Mouse (Mus musculus) kidney, postnatal 0 days (tissue): ENCODE data around the gene Cblc. TPM values are rescaled to one million over a fixed set of nuclear protein-coding genes. Genes with fewer than 3 reads are reported as not detected.
A peak's percentile ranks its signal among the peaks of the same experiment; 100 is the strongest.

Source experiments
- ATAC-seq: fragments of 200-750 bp; cut with Nextera tagmentation; replicated peaks from 2 replicates; pipeline ENCODE4 v1.8.0; 2017; ENCODE audit warnings: low read depth, moderate number of reproducible peaks, moderate TSS enrichment, moderate library complexity; ENCODE audit not compliant: low FRiP score
- DNase-seq: peaks from one replicate; pipeline ENCODE4 v3.0.0-alpha.2; 2016; ENCODE audit warnings: low spot score
- H3K27ac ChIP-seq: fragments of 300-500 bp; sonication (generic); 2 replicates; pipeline ENCODE4 v1.5.1; 2014; ENCODE audit warnings: mild to moderate bottlenecking
- H3K27me3 ChIP-seq: fragments of 300-500 bp; sonication (generic); 2 replicates; pipeline ENCODE4 v1.6.1; 2014; ENCODE audit warnings: low read length, mixed read lengths; ENCODE audit not compliant: insufficient read depth
- H3K36me3 ChIP-seq: fragments of 300-500 bp; sonication (generic); 2 replicates; pipeline ENCODE4 v1.6.1; 2014; ENCODE audit warnings: low read length, mixed read lengths; ENCODE audit not compliant: insufficient read depth
- H3K4me1 ChIP-seq: fragments of 300-500 bp; sonication (generic); replicated peaks from 2 replicates; pipeline ENCODE4 v1.6.1; 2014; ENCODE audit warnings: antibody characterized with exemption, low read length, mixed read lengths; ENCODE audit not compliant: insufficient read depth
- H3K4me2 ChIP-seq: fragments of 300-500 bp; sonication (generic); 2 replicates; pipeline ENCODE4 v1.6.1; 2014; ENCODE audit warnings: mild to moderate bottlenecking, low read length, moderate library complexity, mixed read lengths
- H3K4me3 ChIP-seq: fragments of 300-500 bp; sonication (generic); replicated peaks from 2 replicates; pipeline ENCODE4 v1.5.1; 2014; ENCODE audit warnings: low read depth, low read length
- H3K9ac ChIP-seq: fragments of 300-500 bp; sonication (generic); 2 replicates; pipeline ENCODE4 v1.6.1; 2014; ENCODE audit warnings: low read depth, low read length
- H3K9me3 ChIP-seq: fragments of 300-500 bp; sonication (generic); replicated peaks from 2 replicates; pipeline ENCODE4 v1.6.1; 2016; ENCODE audit warnings: low read length, inconsistent platforms, mixed read lengths
- CTCF ChIP-seq: IDR thresholded peaks from 2 replicates; pipeline ENCODE4 v1.5.1; 2016; ENCODE audit warnings: antibody characterized with exemption, low read depth, mild to moderate bottlenecking, moderate library complexity
- WGBS: fragments of 180-500 bp; shearing (Covaris S2); extraction: QIAGEN DNeasy Blood & Tissue Kit; methylation state at CpG from one replicate; pipeline ENCODE4 v1.1.7; 2014; 5-methylcytosine and 5-hydroxymethylcytosine counted together
- polyA plus RNA-seq: library from polyadenylated mRNA; unstranded; fragments of >200 nt; fragmentation: Nextera tagmentation; extraction: Ambion mirVana; gene quantifications from 2 replicates; pipeline ENCODE4 v1.2.1, GENCODE M21; 2015

Gene Cblc
- 14.6 and 16.9 TPM in 2 replicates for polyA plus RNA-seq

DNA sequence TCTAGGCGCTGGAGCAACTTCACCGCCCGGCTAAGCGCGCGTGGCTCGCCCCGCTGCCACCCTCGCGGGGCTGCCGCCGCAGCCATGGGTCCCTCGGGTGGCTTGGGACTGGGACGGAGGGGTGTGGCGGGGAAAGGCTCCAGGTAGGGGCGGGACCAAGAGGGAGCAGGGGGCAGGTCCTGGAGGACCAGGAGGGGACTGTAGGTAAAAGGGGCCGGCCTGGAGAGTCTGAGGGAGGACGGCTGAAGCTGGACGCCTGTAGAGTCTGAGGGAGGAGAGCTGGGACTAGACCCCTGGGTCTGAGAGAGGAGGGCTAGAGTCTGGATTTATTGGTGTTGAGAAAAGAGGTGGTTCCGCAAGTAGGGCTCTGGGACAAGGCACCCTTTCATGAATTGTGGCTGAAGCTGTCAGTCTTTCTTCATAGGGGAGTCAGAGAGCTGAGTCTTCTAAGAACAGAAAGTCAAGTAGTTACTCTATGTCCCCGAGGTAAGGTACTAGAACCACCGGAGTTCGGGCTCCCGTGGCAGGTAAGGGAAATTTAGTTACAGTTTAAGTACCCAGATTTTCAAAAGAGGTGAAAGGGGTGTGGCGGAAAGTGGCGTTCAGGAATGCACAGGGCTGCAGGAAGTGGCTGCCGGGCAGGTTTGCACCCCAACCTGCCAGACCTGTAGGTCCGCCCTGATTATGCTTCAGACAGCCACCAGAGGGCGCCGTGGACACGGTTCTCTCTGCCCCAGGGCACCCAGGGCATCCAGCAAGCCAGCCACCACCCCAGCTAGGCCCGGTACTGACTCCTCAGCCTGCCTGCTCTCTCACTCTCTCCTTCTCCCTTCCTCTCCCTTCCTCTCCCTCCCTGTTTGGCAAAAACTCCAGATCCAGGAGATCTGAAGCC lies at the start of gene Cblc:
Cblc (minus strand) TSS at position 113 of the 892 bp plus-strand sequence.
- H3K4me3 ChIP-seq = peak within 1 kb of the TSS; percentile 38
- peaks cover 8% of the 10 kb centered on the region for H3K27me3 ChIP-seq
- H3K9ac ChIP-seq = peak within 1 kb of the TSS; percentile 62
- peak within 1 kb of the TSS; percentile 63 for H3K4me2 ChIP-seq
- H3K4me1 ChIP-seq = no peaks in the 10 kb centered on the region
- no peaks in the 10 kb centered on the region for H3K36me3 ChIP-seq
- peak; percentile 89 for TF ChIP-seq CTCF
- 1% methylated on average over 32 of the region's 32 CpGs for WGBS
- ATAC-seq (peak; percentile 92), DNase-seq (peak; percentile 82)
- peak within 1 kb of the TSS; percentile 75 for H3K27ac ChIP-seq
- no peaks in the 10 kb centered on the region for H3K9me3 ChIP-seq

DNA sequence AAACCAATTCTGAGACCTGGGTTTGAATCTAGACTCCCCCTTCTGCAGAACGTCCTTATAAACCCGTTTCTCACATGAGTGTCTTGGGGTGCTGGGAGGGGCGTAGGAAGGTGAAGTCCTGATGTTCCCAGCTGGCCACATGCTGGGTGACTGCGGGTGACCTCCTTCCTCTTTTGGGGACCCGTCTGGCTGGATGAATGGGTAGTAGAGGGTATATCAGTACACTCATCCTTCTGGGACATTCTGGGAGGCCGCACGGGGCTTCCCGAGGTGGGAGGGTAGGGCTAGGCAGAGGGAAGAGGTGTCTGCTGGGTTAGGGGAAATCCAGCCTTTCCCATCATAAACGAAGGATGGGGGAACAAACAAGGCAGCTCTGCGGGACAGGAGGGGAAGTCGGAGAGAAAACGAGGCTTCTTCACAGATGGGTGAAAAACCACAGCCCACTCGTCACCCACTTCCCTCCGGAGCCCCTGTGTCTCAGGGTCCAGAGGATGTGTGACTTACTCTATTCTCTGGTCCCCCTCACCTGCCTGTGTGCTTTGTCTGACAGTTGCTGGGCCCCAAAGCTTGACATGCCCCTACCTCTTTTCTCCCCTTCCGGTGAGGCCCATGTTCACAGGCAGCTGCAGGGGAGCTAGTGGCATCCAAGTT lies 48.0 kb upstream of the Cblc start:
- Histone ChIP-seq H3K4me1 (no peaks in the 10 kb centered on the region), H3K4me2 (no peak overlapping the region), H3K27ac (no peak overlapping the region), H3K9ac (no peak overlapping the region), H3K9me3 (no peaks in the 10 kb centered on the region), H3K27me3 (no peaks in the 10 kb centered on the region), H3K4me3 (no peak overlapping the region), H3K36me3 (no peaks in the 10 kb centered on the region)
- no peak for ATAC-seq
- DNase-seq = no peak
- TF ChIP-seq CTCF = no peak
- 69% methylated on average over 15 of the region's 15 CpGs for WGBS

DNA sequence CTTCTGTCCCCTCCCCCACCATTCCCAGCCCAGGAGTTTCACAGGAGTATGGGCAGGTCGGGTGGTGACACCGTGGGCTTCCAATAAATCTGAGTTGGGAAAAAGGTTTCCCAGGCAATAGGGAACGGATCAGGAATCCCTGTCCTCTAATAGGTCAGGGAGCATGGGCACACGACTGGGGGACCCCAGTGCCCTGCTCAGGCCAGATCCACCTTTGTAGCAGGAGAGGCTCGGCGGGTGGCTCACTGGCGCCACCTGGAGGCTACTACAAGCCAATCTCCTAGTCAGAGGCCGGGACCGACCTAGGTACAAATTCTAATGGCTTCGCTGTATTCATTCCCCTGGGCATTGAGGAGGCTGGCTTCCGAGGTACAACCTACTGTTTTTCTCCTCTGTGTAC lies 47.0 kb upstream of the Cblc start:
- no peak overlapping the region for H3K27ac ChIP-seq
- H3K9me3 ChIP-seq = no peaks in the 10 kb centered on the region
- peak; percentile 90 for TF ChIP-seq CTCF
- no peaks in the 10 kb centered on the region for H3K27me3 ChIP-seq
- DNase-seq (peak; percentile 79), ATAC-seq (peak; percentile 80)
- H3K4me2 ChIP-seq = no peak overlapping the region
- H3K4me1 ChIP-seq = no peaks in the 10 kb centered on the region
- no peak overlapping the region for H3K9ac ChIP-seq
- no peak overlapping the region for H3K4me3 ChIP-seq
- WGBS = 3% methylated on average over 11 of the region's 11 CpGs
- no peaks in the 10 kb centered on the region for H3K36me3 ChIP-seq

DNA sequence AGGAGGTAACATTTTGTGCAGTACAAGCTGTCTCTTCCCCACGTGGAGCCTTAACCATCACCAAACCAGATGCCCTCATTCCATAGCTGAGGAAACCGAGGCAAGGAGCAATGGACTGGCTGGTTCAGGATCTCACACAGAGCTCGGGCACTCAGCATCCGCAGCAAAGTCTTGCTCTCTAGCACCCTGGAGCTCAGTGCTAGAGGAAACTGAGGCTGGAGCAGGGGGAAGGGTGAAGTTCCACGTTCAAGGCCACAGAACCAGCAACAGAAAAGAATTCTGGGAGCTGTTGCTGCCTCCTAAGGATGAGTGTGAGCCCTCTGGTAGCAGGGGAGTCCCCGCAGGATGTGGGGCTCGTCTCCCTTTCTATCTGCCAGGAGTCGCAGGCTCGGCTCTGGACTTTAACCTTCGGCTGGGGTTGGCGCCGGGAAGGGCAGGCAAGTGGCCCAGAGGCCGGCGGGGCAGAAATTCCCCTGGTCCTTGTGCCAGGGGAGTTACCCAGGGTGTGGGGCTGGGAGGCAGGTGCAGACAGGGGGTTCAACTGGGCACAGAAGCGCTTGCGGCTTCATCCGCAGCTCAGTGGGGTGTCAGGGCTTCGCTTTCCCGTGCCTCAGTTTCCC lies 46.4 kb upstream of the Cblc start:
- Histone ChIP-seq H3K27ac (no peak overlapping the region), H3K9me3 (no peaks in the 10 kb centered on the region), H3K9ac (no peak overlapping the region), H3K36me3 (no peaks in the 10 kb centered on the region), H3K27me3 (no peaks in the 10 kb centered on the region), H3K4me3 (no peak overlapping the region), H3K4me2 (no peak overlapping the region), H3K4me1 (no peaks in the 10 kb centered on the region)
- WGBS = 35% methylated on average over 19 of the region's 19 CpGs
- peak; percentile 55; the same call in 1 of the 2 replicates for ATAC-seq
- TF ChIP-seq CTCF = no peak
- no peak for DNase-seq

DNA sequence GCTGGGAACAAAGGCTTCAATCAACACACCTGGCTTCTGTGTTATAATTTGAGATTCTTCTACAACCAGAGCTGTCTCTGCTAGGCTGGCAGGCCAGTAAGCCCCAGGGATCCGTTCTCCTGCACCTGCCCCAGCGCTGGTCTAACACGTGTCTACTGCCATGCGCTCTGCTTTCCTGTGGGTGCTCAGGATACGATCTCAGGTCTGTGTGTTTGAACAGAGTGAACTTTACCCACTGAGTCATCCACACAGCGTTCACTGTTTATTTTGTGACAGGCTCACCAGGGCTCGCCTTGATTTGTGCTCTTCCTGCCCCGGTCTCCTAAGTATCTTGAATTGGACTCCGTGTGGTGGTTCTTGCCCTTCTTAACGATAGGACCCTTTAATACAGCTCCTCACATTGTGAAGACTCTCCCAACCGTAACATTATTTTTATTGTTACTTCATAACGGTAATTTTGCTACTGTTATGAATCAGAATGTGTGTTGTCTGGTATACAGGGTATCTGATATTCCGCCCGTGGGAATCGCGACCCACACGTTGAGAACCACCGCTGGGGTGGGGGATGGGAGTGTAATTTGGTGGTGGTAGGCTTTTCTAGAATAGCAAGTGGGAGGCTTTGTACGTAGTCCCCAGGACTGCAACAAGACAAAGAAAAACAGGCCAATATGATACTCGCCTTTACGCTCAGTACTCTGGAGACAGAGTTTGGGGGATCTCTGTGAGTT lies 45.2 kb upstream of the Cblc start:
- Histone ChIP-seq H3K27me3 (no peaks in the 10 kb centered on the region), H3K9me3 (no peaks in the 10 kb centered on the region), H3K4me3 (no peak overlapping the region), H3K9ac (no peak overlapping the region), H3K4me1 (no peaks in the 10 kb centered on the region), H3K27ac (no peak overlapping the region), H3K36me3 (no peaks in the 10 kb centered on the region), H3K4me2 (no peak overlapping the region)
- no peak for DNase-seq
- no peak for ATAC-seq
- TF ChIP-seq CTCF = no peak
- 73% methylated on average over 21 of the region's 21 CpGs for WGBS

DNA sequence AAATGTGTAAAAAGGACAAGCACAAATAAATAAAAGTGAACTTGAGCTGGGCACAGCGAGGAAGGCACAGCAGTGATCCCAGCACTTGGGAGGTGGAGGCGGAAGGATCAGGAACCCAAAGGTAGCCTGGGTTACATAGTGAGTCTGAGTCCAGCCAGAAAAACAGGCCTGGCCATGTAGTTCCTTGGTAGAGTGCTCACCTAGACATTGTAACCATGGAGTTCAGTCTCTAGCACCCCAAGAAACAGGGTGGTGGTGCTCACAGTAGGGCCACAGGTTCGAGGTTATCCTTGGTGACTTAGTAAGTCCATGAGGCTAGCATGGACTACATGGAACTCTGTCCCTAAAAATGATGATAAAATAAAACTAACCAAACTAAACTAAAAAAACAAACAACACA lies 44.3 kb upstream of the Cblc start:
- H3K36me3 ChIP-seq = no peaks in the 10 kb centered on the region
- H3K27ac ChIP-seq = no peak overlapping the region
- no peak overlapping the region for H3K4me2 ChIP-seq
- H3K27me3 ChIP-seq = no peaks in the 10 kb centered on the region
- WGBS = 87% methylated on average over 3 of the region's 3 CpGs
- DNase-seq = no peak
- no peak for TF ChIP-seq CTCF
- no peak overlapping the region for H3K4me3 ChIP-seq
- H3K9ac ChIP-seq = no peak overlapping the region
- no peak for ATAC-seq
- H3K9me3 ChIP-seq = no peaks in the 10 kb centered on the region
- no peaks in the 10 kb centered on the region for H3K4me1 ChIP-seq
